Mouse (Mus musculus) neural tube, embryonic 12.5 days (tissue): Measurements from ENCODE around the gene Slit3. TPM values are rescaled to one million over a fixed set of nuclear protein-coding genes. Genes with fewer than 3 reads are reported as not detected.

Experiments
- ATAC-seq: fragments of 200-750 bp; cut with Nextera tagmentation; 2 replicates; pipeline ENCODE4 v1.8.0; 2017; ENCODE audit warnings: low read depth, mild to moderate bottlenecking, moderate TSS enrichment, moderate library complexity; ENCODE audit not compliant: low FRiP score
- H3K27ac ChIP-seq: fragments of 300-500 bp; sonication (generic); 2 replicates; pipeline ENCODE4 v1.5.1; 2016
- H3K27me3 ChIP-seq: fragments of 300-500 bp; sonication (generic); replicated peaks from 2 replicates; pipeline ENCODE4 v1.6.1; 2016; ENCODE audit warnings: mild to moderate bottlenecking
- H3K36me3 ChIP-seq: fragments of 300-500 bp; sonication (generic); 2 replicates; pipeline ENCODE4 v1.6.1; 2016; ENCODE audit warnings: mild to moderate bottlenecking
- H3K4me1 ChIP-seq: fragments of 300-500 bp; sonication (generic); 2 replicates; pipeline ENCODE4 v1.6.1; 2016
- H3K4me2 ChIP-seq: fragments of 300-500 bp; sonication (generic); replicated peaks from 2 replicates; pipeline ENCODE4 v1.6.1; 2016; ENCODE audit warnings: mild to moderate bottlenecking
- H3K4me3 ChIP-seq: fragments of 300-500 bp; sonication (generic); 2 replicates; pipeline ENCODE4 v1.5.1; 2016
- H3K9ac ChIP-seq: fragments of 300-500 bp; sonication (generic); 2 replicates; pipeline ENCODE4 v1.6.1; 2016; ENCODE audit warnings: mild to moderate bottlenecking
- H3K9me3 ChIP-seq: fragments of 300-500 bp; sonication (generic); 2 replicates; pipeline ENCODE4 v1.6.1; 2016; ENCODE audit warnings: mild to moderate bottlenecking
- WGBS: fragments of 180-500 bp; shearing (Covaris S2); methylation state at CpG from one replicate; pipeline ENCODE4 v1.1.7; 2016; 5-methylcytosine and 5-hydroxymethylcytosine counted together
- polyA plus RNA-seq: library from polyadenylated mRNA; unstranded; fragments of >200 nt; fragmentation: Nextera tagmentation; extraction: Ambion mirVana; gene quantifications from 2 replicates; pipeline ENCODE4 v1.2.1, GENCODE M21; 2016

Gene Slit3
- polyA plus RNA-seq, 1 experiment from 2014 or later = 65.0 TPM

- Histone ChIP-seq H3K4me2 (no peak overlapping the region), H3K9me3 (no peaks in the 10 kb centered on the region; the same call in 1 of the 2 replicates), H3K9ac (no peak overlapping the region), H3K36me3 (no peaks in the 10 kb centered on the region), H3K4me3 (no peak overlapping the region), H3K27me3 (peaks cover 21% of the 10 kb centered on the region; the same call in 1 of the 2 replicates), H3K4me1 (0 out of 2 replicates have a peak, but pooled peaks cover 2% of the 10 kb centered on the region), H3K27ac (no peak overlapping the region)
- ATAC-seq = no peak
- 15% methylated on average over 5 of the region's 5 CpGs for WGBS
These were observed 249.7 kb downstream of the Slit3 start for GRCm38 (mm10) chr11:35370705-35371104.

GRCm38 (mm10) chr11:35372410-35372809 is 251.4 kb downstream of the Slit3 start:
- no peak for ATAC-seq
- no peak overlapping the region for H3K27ac ChIP-seq

GRCm38 (mm10) chr11:35375072-35375471 is 254.0 kb downstream of the Slit3 start:
- no peak overlapping the region for H3K27ac ChIP-seq
- H3K36me3 ChIP-seq = no peaks in the 10 kb centered on the region
- 71% methylated on average over 4 of the region's 4 CpGs for WGBS
- H3K4me2 ChIP-seq = no peak overlapping the region
- no peaks in the 10 kb centered on the region for H3K4me1 ChIP-seq
- ATAC-seq = no peak
- H3K27me3 ChIP-seq = peaks cover 3% of the 10 kb centered on the region; the same call in 1 of the 2 replicates
- H3K4me3 ChIP-seq = no peak overlapping the region
- no peak overlapping the region for H3K9ac ChIP-seq
- no peaks in the 10 kb centered on the region; the same call in 1 of the 2 replicates for H3K9me3 ChIP-seq

More at GRCm38 (mm10) chr11:35372410-35372809, 251.4 kb downstream of the Slit3 start:
- 90% methylated on average over 3 of the region's 3 CpGs for WGBS
- Histone ChIP-seq H3K9ac (no peak overlapping the region), H3K4me1 (no peaks in the 10 kb centered on the region), H3K9me3 (no peaks in the 10 kb centered on the region; the same call in 1 of the 2 replicates), H3K4me2 (no peak overlapping the region), H3K36me3 (no peaks in the 10 kb centered on the region), H3K4me3 (no peak overlapping the region), H3K27me3 (peaks cover 10% of the 10 kb centered on the region; the same call in 1 of the 2 replicates)

GRCm38 (mm10) chr11:35378802-35379201 is 257.8 kb downstream of the Slit3 start:
- 80% methylated on average over 7 of the region's 7 CpGs for WGBS
- no peaks in the 10 kb centered on the region for H3K4me1 ChIP-seq

GRCm38 (mm10) chr11:35379407-35379806 is 258.4 kb downstream of the Slit3 start:
- no peak overlapping the region for H3K4me3 ChIP-seq
- 88% methylated on average over 7 of the region's 7 CpGs for WGBS
- ATAC-seq = no peak

More at GRCm38 (mm10) chr11:35378802-35379201, 257.8 kb downstream of the Slit3 start:
- 0 out of 2 replicates have a peak, but pooled peaks cover 2% of the 10 kb centered on the region for H3K27me3 ChIP-seq
- no peak overlapping the region for H3K4me3 ChIP-seq
- no peak overlapping the region for H3K9ac ChIP-seq
- no peak overlapping the region for H3K4me2 ChIP-seq
- no peak for ATAC-seq
- no peaks in the 10 kb centered on the region for H3K36me3 ChIP-seq
- no peaks in the 10 kb centered on the region for H3K9me3 ChIP-seq
- H3K27ac ChIP-seq = no peak overlapping the region

GRCm38 (mm10) chr11:35380766-35381165 is 259.7 kb downstream of the Slit3 start:
- Histone ChIP-seq H3K36me3 (no peaks in the 10 kb centered on the region), H3K4me3 (no peak overlapping the region), H3K9ac (no peak overlapping the region), H3K4me2 (no peak overlapping the region), H3K27me3 (no peaks in the 10 kb centered on the region), H3K27ac (no peak overlapping the region), H3K4me1 (no peaks in the 10 kb centered on the region), H3K9me3 (no peaks in the 10 kb centered on the region)
- ATAC-seq = no peak
- WGBS = 76% methylated on average over 1 of the region's 1 CpGs

More at GRCm38 (mm10) chr11:35379407-35379806, 258.4 kb downstream of the Slit3 start:
- H3K27ac ChIP-seq = no peak overlapping the region
- H3K9ac ChIP-seq = no peak overlapping the region
- no peak overlapping the region for H3K4me2 ChIP-seq
- H3K36me3 ChIP-seq = no peaks in the 10 kb centered on the region
- no peaks in the 10 kb centered on the region for H3K4me1 ChIP-seq
- 0 out of 2 replicates have a peak, but pooled peaks cover 2% of the 10 kb centered on the region for H3K27me3 ChIP-seq
- H3K9me3 ChIP-seq = no peaks in the 10 kb centered on the region

GRCm38 (mm10) chr11:35385444-35385843 is 264.4 kb downstream of the Slit3 start:
- WGBS = 51% methylated on average over 3 of the region's 3 CpGs
- H3K36me3 ChIP-seq = no peaks in the 10 kb centered on the region
- no peak for ATAC-seq
- H3K4me2 ChIP-seq = no peak overlapping the region
- H3K9ac ChIP-seq = no peak overlapping the region
- no peaks in the 10 kb centered on the region for H3K27me3 ChIP-seq
- no peaks in the 10 kb centered on the region for H3K4me1 ChIP-seq
- no peak overlapping the region for H3K4me3 ChIP-seq
- no peaks in the 10 kb centered on the region for H3K9me3 ChIP-seq
- no peak overlapping the region for H3K27ac ChIP-seq

GRCm38 (mm10) chr11:35387826-35388225 is 266.8 kb downstream of the Slit3 start:
- Histone ChIP-seq H3K27me3 (no peaks in the 10 kb centered on the region), H3K4me3 (no peak overlapping the region), H3K4me2 (no peak overlapping the region), H3K36me3 (no peaks in the 10 kb centered on the region), H3K4me1 (no peaks in the 10 kb centered on the region), H3K9ac (no peak overlapping the region), H3K9me3 (no peaks in the 10 kb centered on the region), H3K27ac (no peak overlapping the region)
- no peak for ATAC-seq
- WGBS = 62% methylated on average over 10 of the region's 10 CpGs

GRCm38 (mm10) chr11:35388471-35388870 is 267.4 kb downstream of the Slit3 start:
- H3K27me3 ChIP-seq = no peaks in the 10 kb centered on the region
- H3K4me3 ChIP-seq = no peak overlapping the region
- H3K9ac ChIP-seq = no peak overlapping the region
- no peak for ATAC-seq
- H3K9me3 ChIP-seq = no peaks in the 10 kb centered on the region
- WGBS = 75% methylated on average over 12 of the region's 12 CpGs
- no peaks in the 10 kb centered on the region for H3K36me3 ChIP-seq
- H3K27ac ChIP-seq = no peak overlapping the region
- H3K4me1 ChIP-seq = peaks cover 4% of the 10 kb centered on the region
- H3K4me2 ChIP-seq = no peak overlapping the region

- H3K27me3 ChIP-seq = no peaks in the 10 kb centered on the region
- H3K9ac ChIP-seq = no peak overlapping the region
- H3K27ac ChIP-seq = no peak overlapping the region
- no peak overlapping the region for H3K4me3 ChIP-seq
- no peaks in the 10 kb centered on the region for H3K36me3 ChIP-seq
- H3K4me1 ChIP-seq = peaks cover 6% of the 10 kb centered on the region
- no peaks in the 10 kb centered on the region for H3K9me3 ChIP-seq
- ATAC-seq = no peak
- WGBS = 74% methylated on average over 7 of the region's 7 CpGs
- no peak overlapping the region for H3K4me2 ChIP-seq
These were observed 268.3 kb downstream of the Slit3 start for GRCm38 (mm10) chr11:35389341-35389740.

GRCm38 (mm10) chr11:35389780-35390435 is 268.9 kb downstream of the Slit3 start:
- no peak for ATAC-seq
- Histone ChIP-seq H3K27me3 (no peaks in the 10 kb centered on the region), H3K4me3 (no peak overlapping the region), H3K27ac (no peak overlapping the region), H3K9ac (no peak overlapping the region), H3K36me3 (no peaks in the 10 kb centered on the region), H3K4me2 (no peak overlapping the region), H3K4me1 (peaks cover 6% of the 10 kb centered on the region), H3K9me3 (no peaks in the 10 kb centered on the region)
- 72% methylated on average over 9 of the region's 9 CpGs for WGBS

- H3K4me3 ChIP-seq = no peak overlapping the region
- H3K9me3 ChIP-seq = no peaks in the 10 kb centered on the region
- H3K9ac ChIP-seq = no peak overlapping the region
- H3K27ac ChIP-seq = no peak overlapping the region
- no peak for ATAC-seq
- H3K4me1 ChIP-seq = peaks cover 6% of the 10 kb centered on the region
- H3K4me2 ChIP-seq = no peak overlapping the region
- H3K27me3 ChIP-seq = no peaks in the 10 kb centered on the region
- H3K36me3 ChIP-seq = no peaks in the 10 kb centered on the region
- WGBS = 22% methylated on average over 5 of the region's 5 CpGs
These were observed 272.8 kb downstream of the Slit3 start for GRCm38 (mm10) chr11:35393815-35394214.

- Histone ChIP-seq H3K4me2 (no peak overlapping the region), H3K36me3 (no peaks in the 10 kb centered on the region), H3K9me3 (no peaks in the 10 kb centered on the region), H3K9ac (no peak overlapping the region), H3K27ac (no peak overlapping the region), H3K27me3 (no peaks in the 10 kb centered on the region), H3K4me1 (peaks cover 6% of the 10 kb centered on the region), H3K4me3 (no peak overlapping the region)
- no peak for ATAC-seq
- 64% methylated on average over 8 of the region's 8 CpGs for WGBS
These were observed 274.4 kb downstream of the Slit3 start for GRCm38 (mm10) chr11:35395376-35395775.
